Mouse (Mus musculus) limb, embryonic 14.5 days (tissue): ENCODE data around the gene Pgbd5. TPM values are rescaled to one million over a fixed set of nuclear protein-coding genes. Genes with fewer than 3 reads are reported as not detected.
"Not testable (repeated sequence)": the region's sequence is repeated elsewhere in the genome, so short reads cannot be mapped to it uniquely, and the experiment has no call there.

Experiments
- ATAC-seq: fragments of 200-750 bp; cut with Nextera tagmentation; 2 replicates; pipeline ENCODE4 v1.8.0; 2017; ENCODE audit warnings: low read depth, moderate number of reproducible peaks, moderate TSS enrichment; ENCODE audit not compliant: low FRiP score
- DNase-seq: peaks from one replicate; pipeline ENCODE4 v3.0.0-alpha.2; 2015; ENCODE audit warnings: low spot score
- H3K27ac ChIP-seq: fragments of 300-500 bp; sonication (generic); replicated peaks from 2 replicates; pipeline ENCODE4 v1.5.1; 2014; ENCODE audit warnings: low read depth, mild to moderate bottlenecking, low read length, moderate library complexity, mixed read lengths
- H3K27me3 ChIP-seq: fragments of 300-500 bp; sonication (generic); 2 replicates; pipeline ENCODE4 v1.6.1; 2014; ENCODE audit warnings: low read length, mixed read lengths; ENCODE audit not compliant: control insufficient read depth, insufficient read depth
- H3K36me3 ChIP-seq: fragments of 300-500 bp; sonication (generic); 2 replicates; pipeline ENCODE4 v1.6.1; 2014; ENCODE audit warnings: mild to moderate bottlenecking, low read length, moderate library complexity, mixed read lengths; ENCODE audit not compliant: control insufficient read depth, insufficient read depth
- H3K4me1 ChIP-seq: fragments of 300-500 bp; sonication (generic); 2 replicates; pipeline ENCODE4 v1.6.1; 2014; ENCODE audit warnings: antibody characterized with exemption, low read length, mixed read lengths; ENCODE audit not compliant: control insufficient read depth, insufficient read depth
- H3K4me2 ChIP-seq: fragments of 300-500 bp; sonication (generic); replicated peaks from 2 replicates; pipeline ENCODE4 v1.6.1; 2014; ENCODE audit warnings: low read depth, mild to moderate bottlenecking, low read length, moderate library complexity; ENCODE audit not compliant: severe bottlenecking
- H3K4me3 ChIP-seq: fragments of 300-500 bp; sonication (generic); replicated peaks from 2 replicates; pipeline ENCODE4 v1.5.1; 2014; ENCODE audit warnings: low read length
- H3K9ac ChIP-seq: fragments of 300-500 bp; sonication (generic); 2 replicates; pipeline ENCODE4 v1.6.1; 2014; ENCODE audit warnings: mild to moderate bottlenecking, low read depth, low read length, moderate library complexity; ENCODE audit not compliant: severe bottlenecking
- H3K9me3 ChIP-seq: fragments of 300-500 bp; sonication (generic); 2 replicates; pipeline ENCODE4 v1.6.1; 2016; ENCODE audit warnings: low read length; ENCODE audit not compliant: control insufficient read depth
- POLR2A ChIP-seq: fragments of 200-500 bp; IDR thresholded peaks from 2 replicates; pipeline ENCODE4 v1.8.0; 2012; ENCODE audit warnings: inconsistent platforms, mild to moderate bottlenecking, moderate library complexity, borderline replicate concordance; ENCODE audit not compliant: insufficient read depth, insufficient read length; ENCODE audit errors: extremely low read depth
- WGBS: fragments of 180-500 bp; shearing (Covaris S2); extraction: QIAGEN DNeasy Blood & Tissue Kit; methylation state at CpG from one replicate; pipeline ENCODE4 v1.1.7; 2014; 5-methylcytosine and 5-hydroxymethylcytosine counted together
- polyA plus RNA-seq, 2 experiments: library from polyadenylated mRNA; depleted of rRNA in 1 of 2; stranded (reverse) in 1 of 2; unstranded in 1 of 2; fragments of >200 nt; fragmentation: Nextera tagmentation in 1 of 2; extraction: Ambion mirVana in 1 of 2; gene quantifications; 2 replicates each; pipeline versions ENCODE4 v1.2.1 to v1.2.3; 2012 to 2014

Gene Pgbd5
- polyA plus RNA-seq, 2 experiments: 3.9 to 8.0 TPM

GRCm38 (mm10) chr8:124430881-124431280, 8.6 kb downstream of the Pgbd5 start:
- Histone ChIP-seq H3K4me1 (peaks cover 13% of the 10 kb centered on the region), H3K4me2 (no peak overlapping the region), H3K4me3 (no peak overlapping the region), H3K27ac (no peak overlapping the region), H3K36me3 (no peaks in the 10 kb centered on the region), H3K9ac (no peak overlapping the region), H3K27me3 (peaks cover 21% of the 10 kb centered on the region), H3K9me3 (no peaks in the 10 kb centered on the region)
- no peak for TF ChIP-seq POLR2A
- no peak for ATAC-seq
- 50% methylated on average over 6 of the region's 6 CpGs for WGBS
- DNase-seq: no peak

DNA sequence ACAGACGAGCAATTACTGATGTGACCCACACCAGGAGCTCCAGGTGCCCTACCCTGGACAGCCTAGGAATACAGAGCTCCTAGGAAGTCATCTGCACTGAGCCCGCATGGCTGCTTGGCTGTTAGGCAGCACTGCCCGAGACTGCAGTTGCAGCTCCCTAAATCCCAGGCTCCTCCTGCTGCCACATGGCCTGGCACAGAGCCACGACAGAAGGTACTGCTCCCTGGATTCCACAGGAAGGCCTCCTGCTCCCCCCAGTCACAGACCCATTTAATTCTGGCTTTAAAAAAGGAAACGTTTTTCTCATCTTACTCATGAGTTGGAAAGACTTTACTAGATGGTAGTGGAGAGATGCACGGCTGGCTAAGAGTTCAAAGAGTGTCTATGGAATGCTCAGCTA, 10.0 kb downstream of the Pgbd5 start:
- Histone ChIP-seq H3K4me3 (no peak overlapping the region), H3K9me3 (no peaks in the 10 kb centered on the region), H3K4me2 (no peak overlapping the region), H3K4me1 (peaks cover 13% of the 10 kb centered on the region), H3K9ac (no peak overlapping the region), H3K27me3 (peaks cover 21% of the 10 kb centered on the region), H3K36me3 (no peaks in the 10 kb centered on the region), H3K27ac (no peak overlapping the region)
- no peak for TF ChIP-seq POLR2A
- DNase-seq (peak; percentile 47), ATAC-seq (no peak)
- WGBS: 32% methylated on average over 6 of the region's 6 CpGs

- peaks cover 13% of the 10 kb centered on the region for H3K4me1 ChIP-seq
- not testable (repeated sequence) for H3K4me2 ChIP-seq, ATAC-seq, H3K27ac ChIP-seq, H3K9ac ChIP-seq, H3K9me3 ChIP-seq, H3K36me3 ChIP-seq, DNase-seq, H3K4me3 ChIP-seq
- WGBS: 53% methylated on average over 2 of the region's 2 CpGs
- peaks cover 20% of the 10 kb centered on the region for H3K27me3 ChIP-seq
Observed at GRCm38 (mm10) chr8:124428721-124429120, 10.7 kb downstream of the Pgbd5 start.

DNA sequence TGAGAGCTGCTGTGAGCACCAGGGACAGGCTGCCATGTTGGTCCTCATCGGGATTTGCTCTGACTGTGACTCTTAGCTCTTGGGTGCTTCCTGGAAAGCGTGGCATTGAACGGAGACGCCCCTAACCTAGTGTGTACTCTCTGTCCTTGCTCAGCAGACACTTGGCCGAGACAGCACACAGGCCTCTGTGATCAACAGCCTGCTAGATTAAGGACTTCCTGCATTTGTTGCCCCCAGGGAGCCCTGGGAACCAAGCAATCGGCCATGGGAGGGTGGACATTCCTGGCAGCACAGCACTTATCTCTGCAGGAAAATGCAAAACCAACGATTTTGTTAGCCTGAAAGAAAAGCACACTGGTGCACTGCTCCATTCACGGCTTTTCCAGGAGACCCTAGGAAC, 18.0 kb downstream of the Pgbd5 start:
- Histone ChIP-seq H3K4me1 (no peaks in the 10 kb centered on the region), H3K36me3 (no peaks in the 10 kb centered on the region), H3K4me3 (no peak overlapping the region), H3K27me3 (no peaks in the 10 kb centered on the region), H3K4me2 (no peak overlapping the region), H3K9me3 (no peaks in the 10 kb centered on the region), H3K9ac (no peak overlapping the region), H3K27ac (no peak overlapping the region)
- TF ChIP-seq POLR2A: no peak
- WGBS: 46% methylated on average over 8 of the region's 8 CpGs
- no peak for ATAC-seq
- DNase-seq: no peak

DNA sequence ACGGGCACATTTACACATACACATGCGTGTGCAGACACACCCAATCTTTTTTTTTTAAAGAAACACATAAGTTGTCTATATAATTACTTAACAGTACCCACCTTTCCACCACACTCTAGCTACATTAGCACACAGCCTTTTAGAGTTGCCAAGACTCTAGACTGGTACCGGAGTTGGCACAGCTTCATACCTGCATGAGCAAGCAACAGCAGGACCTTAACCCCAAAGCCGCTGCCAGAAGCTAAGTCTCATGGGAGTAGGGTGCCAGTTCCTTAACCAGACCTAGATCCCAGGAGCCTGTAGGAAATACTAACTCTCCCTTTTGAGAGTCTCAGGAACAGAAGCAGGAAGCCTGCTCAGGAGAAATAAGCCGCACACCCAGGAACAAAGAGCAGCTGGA, 20.5 kb downstream of the Pgbd5 start:
- Histone ChIP-seq H3K4me1 (no peaks in the 10 kb centered on the region), H3K27ac (no peak overlapping the region), H3K4me3 (no peak overlapping the region), H3K36me3 (no peaks in the 10 kb centered on the region), H3K27me3 (no peaks in the 10 kb centered on the region), H3K4me2 (no peak overlapping the region), H3K9me3 (no peaks in the 10 kb centered on the region), H3K9ac (no peak overlapping the region)
- 84% methylated on average over 5 of the region's 5 CpGs for WGBS
- no peak for TF ChIP-seq POLR2A
- DNase-seq (no peak), ATAC-seq (no peak)

DNA sequence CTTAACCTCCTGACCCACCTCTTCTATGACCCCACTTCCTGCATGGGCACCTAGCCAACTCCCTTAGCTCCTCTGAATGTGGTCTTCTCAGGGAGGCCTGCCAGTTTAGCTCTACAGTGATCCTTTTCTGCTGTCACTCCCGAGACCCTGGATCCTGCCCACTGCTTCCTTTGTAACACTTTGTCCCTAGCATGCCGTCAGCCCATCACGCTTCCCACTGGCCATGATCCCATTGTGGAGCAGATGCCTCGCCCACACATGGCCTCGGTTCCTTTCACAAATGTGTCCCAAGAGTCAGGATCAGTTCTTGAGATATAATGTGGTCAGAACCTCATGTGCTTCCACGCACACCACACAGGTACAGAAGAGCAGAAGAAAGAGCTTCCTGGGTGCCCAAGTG, 21.3 kb downstream of the Pgbd5 start:
- H3K9ac ChIP-seq: no peak overlapping the region
- no peak for TF ChIP-seq POLR2A
- ATAC-seq (no peak), DNase-seq (no peak)
- H3K9me3 ChIP-seq: no peaks in the 10 kb centered on the region
- H3K4me3 ChIP-seq: no peak overlapping the region
- no peaks in the 10 kb centered on the region for H3K36me3 ChIP-seq
- H3K4me1 ChIP-seq: no peaks in the 10 kb centered on the region
- 87% methylated on average over 6 of the region's 6 CpGs for WGBS
- no peak overlapping the region for H3K27ac ChIP-seq
- no peak overlapping the region for H3K4me2 ChIP-seq
- H3K27me3 ChIP-seq: no peaks in the 10 kb centered on the region
